Mouse (Mus musculus): ENCODE data around the gene Mrps36. TPM values are rescaled to one million over a fixed set of nuclear protein-coding genes. Genes with fewer than 3 reads are reported as not detected.

Gene Mrps36
- polyA plus RNA-seq (2014; fragmentation: Illumina TruSeq; extraction: RNeasy Lipid Tissue Mini Kit (QIAGEN cat#74804); ENCODE audit: insufficient read depth, low read depth, low replicate concordance) = 61.5 TPM

DNA sequence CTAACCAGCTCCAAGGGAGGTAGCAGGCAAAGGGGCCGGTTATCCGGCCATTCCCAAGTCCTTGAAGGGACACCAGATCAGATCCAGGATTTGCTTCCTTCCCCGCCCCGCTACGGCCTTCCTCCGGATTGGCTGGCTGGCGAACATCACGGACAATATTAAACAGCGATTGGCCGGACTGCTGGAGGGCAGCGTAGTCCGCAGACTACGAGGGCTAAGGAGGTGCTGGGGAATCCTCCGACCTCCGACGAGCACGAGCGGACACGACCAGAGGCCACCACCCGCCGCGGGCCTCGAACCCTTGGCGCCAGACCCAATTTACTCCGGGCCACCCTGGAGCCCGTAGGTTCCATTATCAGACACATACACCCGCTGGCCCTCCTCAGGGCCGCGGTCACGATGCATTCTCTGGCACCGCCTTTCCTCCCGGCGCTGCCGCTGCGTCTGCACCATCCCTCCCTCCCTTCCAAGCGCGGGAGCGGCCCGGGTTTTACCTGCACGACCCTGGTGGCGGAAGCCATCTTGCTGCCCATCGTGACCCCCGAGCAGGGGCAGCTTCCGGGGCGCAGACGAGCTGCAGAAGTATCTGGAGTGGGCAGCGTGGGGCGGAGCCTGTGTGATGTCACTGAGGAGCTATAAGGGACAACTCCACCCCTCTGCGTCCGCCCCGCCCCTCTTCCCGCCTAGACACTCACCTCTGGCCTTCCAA is at the start of gene Mrps36:
Mrps36 (minus strand) TSS at position 624 of the 709 bp plus-strand sequence.

GRCm38 (mm10) chr13:100786414-100786867 is 42.0 kb upstream of the Mrps36 start, which contains the start of gene Ccnb1:
Gene Ccnb1, minus strand, starts transcription at chr13:100786570.

DNA sequence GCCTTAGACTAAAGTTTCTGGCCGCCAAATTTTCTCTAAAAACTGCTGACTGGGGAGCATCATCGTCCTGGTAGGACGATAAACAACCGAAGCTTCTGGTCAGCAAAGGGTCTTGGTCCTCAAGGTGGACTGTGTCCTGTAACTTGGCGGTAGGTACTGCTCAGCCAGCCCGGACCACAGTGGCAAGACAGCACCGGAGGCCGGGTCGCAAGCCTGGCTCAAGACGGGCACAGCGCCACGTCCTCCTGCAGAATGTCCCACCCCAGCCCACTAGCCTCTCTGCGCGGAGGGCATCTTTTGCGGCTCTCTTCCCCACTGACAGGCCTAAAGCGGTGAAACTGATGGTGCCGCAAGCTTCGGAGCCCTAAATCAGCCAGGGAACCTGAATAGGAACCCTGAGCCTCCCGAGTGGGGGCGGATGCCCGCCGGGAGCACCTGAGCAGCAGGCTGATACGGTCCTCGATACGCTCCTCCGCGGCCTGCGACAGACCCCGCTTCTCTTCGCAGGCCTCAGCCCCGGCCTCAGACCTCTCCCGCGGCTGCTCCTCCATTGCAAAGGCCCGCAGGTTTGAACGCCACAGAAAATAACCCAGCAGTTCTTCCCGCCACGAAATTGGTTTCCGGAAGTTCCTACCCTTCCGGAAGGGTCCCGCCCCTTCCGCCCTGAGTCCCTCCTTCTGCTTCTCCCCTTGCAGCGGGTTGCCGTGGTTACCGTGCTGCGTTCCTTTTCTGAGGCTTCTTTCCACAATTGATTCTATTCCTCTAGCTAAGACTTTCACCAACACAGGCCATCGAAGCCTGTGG is 31.0 kb upstream of the Mrps36 start, which contains the start of gene Cenph:
Cenph (minus strand) TSS at position 648 of the 804 bp plus-strand sequence.

GRCm38 (mm10) chr13:100730861-100731176 is 13.6 kb downstream of the Mrps36 start, which contains the start of gene Cdk7:
Gene Cdk7, minus strand, starts transcription at chr13:100730939.

Other genes starting within 250 kb of the Mrps36 start
- gene Ocln, start 191.9 kb downstream of the Mrps36 start, polyA plus RNA-seq (2014; fragmentation: Illumina TruSeq; extraction: RNeasy Lipid Tissue Mini Kit (QIAGEN cat#74804); ENCODE audit: insufficient read depth, low read depth, low replicate concordance) = 26.4 TPM
- gene Marveld2, start 127.7 kb downstream of the Mrps36 start, polyA plus RNA-seq (2014; fragmentation: Illumina TruSeq; extraction: RNeasy Lipid Tissue Mini Kit (QIAGEN cat#74804); ENCODE audit: insufficient read depth, low read depth, low replicate concordance) = 5.3 TPM
- 67.1 TPM for gene Ak6, start 93.7 kb downstream of the Mrps36 start, polyA plus RNA-seq (2014; fragmentation: Illumina TruSeq; extraction: RNeasy Lipid Tissue Mini Kit (QIAGEN cat#74804); ENCODE audit: insufficient read depth, low read depth, low replicate concordance)
- gene Rad17, start 93.6 kb downstream of the Mrps36 start, polyA plus RNA-seq (2014; fragmentation: Illumina TruSeq; extraction: RNeasy Lipid Tissue Mini Kit (QIAGEN cat#74804); ENCODE audit: insufficient read depth, low read depth, low replicate concordance) = 10.5 TPM
- 3.2 TPM for gene Taf9, start 93.1 kb downstream of the Mrps36 start, polyA plus RNA-seq (2014; fragmentation: Illumina TruSeq; extraction: RNeasy Lipid Tissue Mini Kit (QIAGEN cat#74804); ENCODE audit: insufficient read depth, low read depth, low replicate concordance)
- gene Ccdc125, start 74.9 kb downstream of the Mrps36 start, polyA plus RNA-seq (2014; fragmentation: Illumina TruSeq; extraction: RNeasy Lipid Tissue Mini Kit (QIAGEN cat#74804); ENCODE audit: insufficient read depth, low read depth, low replicate concordance) = 3.2 TPM
- 22.9 TPM for gene Cdk7, start 13.7 kb downstream of the Mrps36 start, polyA plus RNA-seq (2014; fragmentation: Illumina TruSeq; extraction: RNeasy Lipid Tissue Mini Kit (QIAGEN cat#74804); ENCODE audit: insufficient read depth, low read depth, low replicate concordance)
- gene Cenph, start 31.2 kb upstream of the Mrps36 start, polyA plus RNA-seq (2014; fragmentation: Illumina TruSeq; extraction: RNeasy Lipid Tissue Mini Kit (QIAGEN cat#74804); ENCODE audit: insufficient read depth, low read depth, low replicate concordance) = 0.64 TPM
- gene Ccnb1, start 41.9 kb upstream of the Mrps36 start, polyA plus RNA-seq (2014; fragmentation: Illumina TruSeq; extraction: RNeasy Lipid Tissue Mini Kit (QIAGEN cat#74804); ENCODE audit: insufficient read depth, low read depth, low replicate concordance) = 0.53 TPM
- 29.9 TPM for gene Slc30a5, start 88.8 kb upstream of the Mrps36 start, polyA plus RNA-seq (2014; fragmentation: Illumina TruSeq; extraction: RNeasy Lipid Tissue Mini Kit (QIAGEN cat#74804); ENCODE audit: insufficient read depth, low read depth, low replicate concordance)

Measured in lung, adult 10 weeks (tissue).